Mouse (Mus musculus): ENCODE measurements around the gene Mgat3.

DNA sequence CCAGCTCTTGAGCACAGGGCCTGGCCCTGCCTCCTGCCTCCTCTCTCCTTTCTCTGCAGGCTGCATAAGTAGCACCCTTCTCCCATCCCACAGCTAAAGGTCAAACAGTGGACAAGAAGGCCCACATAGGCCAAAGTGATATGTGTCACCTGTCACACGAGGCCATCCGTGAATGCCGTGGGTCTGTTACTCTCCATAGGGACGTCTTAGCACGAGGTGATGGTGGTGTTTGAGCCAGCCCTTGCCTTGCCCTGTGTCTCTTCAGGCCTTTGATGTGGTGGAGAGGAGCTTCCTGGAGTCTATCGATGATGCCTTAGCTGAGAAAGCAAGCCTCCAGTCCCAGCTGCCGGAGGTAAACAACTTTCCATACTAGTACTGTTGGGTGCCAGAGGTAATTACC lies 24.0 kb upstream of the Mgat3 start:
- no peak for TF ChIP-seq CTCF (IDR thresholded peaks at IDR 0.05)
- no peak for TF ChIP-seq POLR2A (IDR thresholded peaks at IDR 0.05; ENCODE audit: insufficient read depth, low read depth, low read length)
- TF ChIP-seq EP300 (IDR thresholded peaks at IDR 0.05; ENCODE audit: insufficient read depth, low read depth, low read length): no peak
